Mouse (Mus musculus): ENCODE data around the gene Zcchc2. TPM values are rescaled to one million over a fixed set of nuclear protein-coding genes. Genes with fewer than 3 reads are reported as not detected.

The Zcchc2 gene
- polyA plus RNA-seq, 1 experiment from 2014 or later = 1.7 TPM

DNA sequence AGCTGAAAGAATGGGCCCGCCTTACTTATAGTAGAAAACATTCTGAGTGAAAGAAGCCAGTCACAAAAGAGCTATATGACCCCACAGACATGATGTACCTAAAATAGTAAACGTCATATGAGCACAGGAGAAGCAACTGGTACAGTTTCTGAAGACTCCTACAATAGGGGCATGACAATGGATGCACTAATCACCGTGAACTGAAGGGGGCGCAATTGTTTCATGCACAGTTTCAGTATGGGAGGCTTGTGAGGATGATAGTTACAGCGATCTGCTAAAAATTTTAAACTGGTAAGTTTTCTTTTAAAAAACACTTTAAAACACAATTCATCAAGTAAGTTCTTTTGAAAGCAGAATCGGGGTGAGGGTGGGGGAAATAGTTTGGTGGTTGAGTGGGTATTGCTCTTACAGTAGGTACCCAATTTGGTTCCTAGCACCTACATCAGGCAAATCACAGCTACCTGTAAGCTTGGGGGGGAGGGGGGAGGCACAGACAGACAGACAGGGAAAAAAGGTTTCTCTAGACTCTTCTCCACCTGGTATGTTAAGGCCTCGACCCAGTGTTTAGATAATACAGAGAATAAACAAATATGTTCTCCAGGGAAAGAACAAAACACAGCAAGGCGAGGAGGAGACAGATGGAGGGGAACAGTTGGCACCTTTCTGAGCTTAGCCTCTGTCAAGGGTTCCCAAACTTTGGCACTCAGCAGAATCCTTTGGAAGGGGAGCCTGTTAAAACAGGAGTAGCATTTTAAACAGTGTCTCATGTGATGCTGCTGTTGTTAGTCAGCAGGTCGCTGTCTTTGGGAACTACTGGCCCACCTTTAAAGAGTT, 81.2 kb downstream of the Zcchc2 start:
- H3K27me3 ChIP-seq (replicated peaks; ENCODE audit: insufficient read depth, low read length) = no peaks in the 10 kb centered on the region
- no peak overlapping the region for H3K27ac ChIP-seq (ENCODE audit: low read length)
- H3K9me3 ChIP-seq (ENCODE audit: low read length) = no peaks in the 10 kb centered on the region
- no peaks in the 10 kb centered on the region for H3K36me3 ChIP-seq (ENCODE audit: insufficient read depth, low read length)
- ATAC-seq = peak; percentile 66
- no peak overlapping the region for H3K9ac ChIP-seq (replicated peaks; ENCODE audit: low read depth)
- DNase-seq (ENCODE audit: low spot score) = peak; percentile 75
- WGBS = 11% methylated on average over 9 of the region's 9 CpGs
- no peak overlapping the region; the same call in 1 of the 2 replicates for H3K4me3 ChIP-seq (ENCODE audit: low read depth, low read length)
- H3K4me2 ChIP-seq (replicated peaks; ENCODE audit: low read depth, low read length) = 0 out of 2 replicates have a peak overlapping the region, but pooled peaks have one; percentile 3
- H3K4me1 ChIP-seq (ENCODE audit: insufficient read depth, low read depth, low read length) = peaks cover 5% of the 10 kb centered on the region
- TF ChIP-seq EP300 (IDR thresholded peaks at IDR 0.05) = no peak
- TF ChIP-seq CTCF (IDR thresholded peaks at IDR 0.05) = peak; percentile 98

DNA sequence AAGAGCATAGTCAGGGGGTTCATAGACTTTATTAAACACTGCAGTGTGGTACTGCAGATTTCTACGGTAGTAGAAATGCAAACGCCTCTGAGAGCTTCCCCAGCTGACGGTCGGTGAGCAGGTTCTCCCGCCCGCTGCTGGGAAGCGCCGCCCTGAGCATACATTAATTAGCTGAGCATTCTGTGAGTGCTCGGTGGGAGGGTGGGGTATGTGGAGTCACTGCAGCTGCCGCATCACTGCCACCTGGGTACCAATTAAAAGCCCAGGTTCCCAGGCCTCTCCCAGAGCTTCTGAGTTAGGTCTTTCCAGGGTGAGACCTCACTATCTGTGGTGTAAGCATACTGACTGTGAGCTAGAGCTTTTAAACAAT, 81.8 kb downstream of the Zcchc2 start:
- no peak for DNase-seq (ENCODE audit: low spot score)
- Histone ChIP-seq H3K4me1 (ENCODE audit: insufficient read depth, low read depth, low read length) (peaks cover 5% of the 10 kb centered on the region), H3K27ac (ENCODE audit: low read length) (no peak overlapping the region), H3K9me3 (ENCODE audit: low read length) (no peaks in the 10 kb centered on the region), H3K9ac (replicated peaks; ENCODE audit: low read depth) (no peak overlapping the region), H3K36me3 (ENCODE audit: insufficient read depth, low read length) (no peaks in the 10 kb centered on the region), H3K27me3 (replicated peaks; ENCODE audit: insufficient read depth, low read length) (no peaks in the 10 kb centered on the region), H3K4me3 (ENCODE audit: low read depth, low read length) (no peak overlapping the region; the same call in 1 of the 2 replicates), H3K4me2 (replicated peaks; ENCODE audit: low read depth, low read length) (0 out of 2 replicates have a peak overlapping the region, but pooled peaks have one; percentile 3)
- TF ChIP-seq CTCF (IDR thresholded peaks at IDR 0.05) (no peak), EP300 (IDR thresholded peaks at IDR 0.05) (no peak)
- ATAC-seq = no peak
- 13% methylated on average over 10 of the region's 10 CpGs for WGBS

DNA sequence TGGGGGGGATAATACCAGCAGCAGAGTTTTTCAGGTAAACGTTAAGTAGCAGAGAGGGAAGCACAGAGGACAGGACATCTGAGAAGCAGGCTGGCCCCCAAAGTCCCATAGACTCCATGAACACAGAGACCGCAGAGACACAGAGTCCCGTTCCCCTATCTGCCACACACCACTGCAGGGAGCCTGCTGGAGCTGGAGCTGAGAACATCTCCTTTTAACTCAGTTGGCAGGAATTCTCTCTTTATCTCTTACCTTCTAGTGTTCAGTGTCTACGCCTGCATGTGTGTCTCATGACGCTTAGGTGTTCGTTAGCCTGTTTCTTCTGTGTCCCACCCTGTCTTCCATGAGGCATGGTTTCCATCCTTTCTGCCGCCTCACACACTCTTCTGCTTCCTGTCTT, 83.0 kb downstream of the Zcchc2 start:
- WGBS = 81% methylated on average over 7 of the region's 7 CpGs
- H3K36me3 ChIP-seq (ENCODE audit: insufficient read depth, low read length) = no peaks in the 10 kb centered on the region
- no peak overlapping the region for H3K4me2 ChIP-seq (replicated peaks; ENCODE audit: low read depth, low read length)
- no peak overlapping the region for H3K9ac ChIP-seq (replicated peaks; ENCODE audit: low read depth)
- DNase-seq (ENCODE audit: low spot score) (no peak), ATAC-seq (no peak)
- no peaks in the 10 kb centered on the region for H3K9me3 ChIP-seq (ENCODE audit: low read length)
- H3K27ac ChIP-seq (ENCODE audit: low read length) = no peak overlapping the region
- H3K4me1 ChIP-seq (ENCODE audit: insufficient read depth, low read depth, low read length) = peaks cover 5% of the 10 kb centered on the region
- H3K27me3 ChIP-seq (replicated peaks; ENCODE audit: insufficient read depth, low read length) = no peaks in the 10 kb centered on the region
- TF ChIP-seq CTCF (IDR thresholded peaks at IDR 0.05) (no peak), EP300 (IDR thresholded peaks at IDR 0.05) (no peak)
- no peak overlapping the region for H3K4me3 ChIP-seq (ENCODE audit: low read depth, low read length)

DNA sequence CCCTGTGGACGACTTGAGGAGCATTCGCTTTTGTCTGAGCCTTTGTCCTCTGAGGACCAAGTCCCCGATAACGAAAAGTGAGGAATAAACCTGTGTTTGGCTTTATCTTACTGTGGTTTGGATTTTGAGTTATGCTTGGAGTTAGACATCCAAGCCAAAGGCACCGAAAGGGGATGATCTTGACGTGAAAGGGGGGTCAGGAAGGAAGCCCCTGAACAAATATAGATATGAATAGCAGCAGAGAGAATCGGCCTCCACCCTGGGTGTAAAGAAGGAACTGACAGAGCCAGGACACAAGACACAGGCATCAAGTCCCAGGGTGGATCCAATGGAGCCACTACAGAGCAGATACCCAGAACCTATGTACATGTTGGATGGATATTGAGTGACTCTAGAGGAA, 83.9 kb downstream of the Zcchc2 start:
- no peak overlapping the region for H3K4me2 ChIP-seq (replicated peaks; ENCODE audit: low read depth, low read length)
- H3K36me3 ChIP-seq (ENCODE audit: insufficient read depth, low read length) = no peaks in the 10 kb centered on the region
- ATAC-seq = peak; percentile 37; the same call in 1 of the 2 replicates
- H3K27me3 ChIP-seq (replicated peaks; ENCODE audit: insufficient read depth, low read length) = no peaks in the 10 kb centered on the region
- no peak overlapping the region for H3K4me3 ChIP-seq (ENCODE audit: low read depth, low read length)
- 64% methylated on average over 7 of the region's 7 CpGs for WGBS
- TF ChIP-seq CTCF (IDR thresholded peaks at IDR 0.05) (no peak), EP300 (IDR thresholded peaks at IDR 0.05) (peak; percentile 85)
- 0 out of 2 replicates have a peak overlapping the region, but pooled peaks have one; percentile 4 for H3K27ac ChIP-seq (ENCODE audit: low read length)
- peaks cover 5% of the 10 kb centered on the region for H3K4me1 ChIP-seq (ENCODE audit: insufficient read depth, low read depth, low read length)
- peak; percentile 25 for DNase-seq (ENCODE audit: low spot score)
- H3K9me3 ChIP-seq (ENCODE audit: low read length) = no peaks in the 10 kb centered on the region
- no peak overlapping the region for H3K9ac ChIP-seq (replicated peaks; ENCODE audit: low read depth)

DNA sequence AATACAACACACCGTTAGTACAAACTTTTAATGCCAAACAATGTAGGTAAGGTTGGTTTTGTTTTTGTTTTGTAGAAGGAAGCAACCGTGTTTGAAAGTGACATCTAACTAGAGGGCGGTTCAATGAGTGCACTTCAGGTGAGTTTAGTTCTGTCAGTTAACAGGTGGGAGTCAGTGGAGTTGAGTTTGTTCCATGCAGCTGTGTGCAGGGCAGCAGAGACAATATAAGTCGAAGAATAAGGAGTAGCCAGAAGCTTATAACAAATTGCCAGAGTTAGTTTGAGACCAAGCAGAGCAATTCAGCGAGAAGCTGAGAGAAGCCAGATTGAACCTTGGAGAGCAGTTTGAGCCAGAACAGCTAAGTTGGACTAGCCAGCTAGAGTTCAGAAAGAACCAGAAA, 84.5 kb downstream of the Zcchc2 start:
- Histone ChIP-seq H3K4me1 (ENCODE audit: insufficient read depth, low read depth, low read length) (peaks cover 5% of the 10 kb centered on the region), H3K36me3 (ENCODE audit: insufficient read depth, low read length) (no peaks in the 10 kb centered on the region), H3K4me3 (ENCODE audit: low read depth, low read length) (no peak overlapping the region), H3K9ac (replicated peaks; ENCODE audit: low read depth) (no peak overlapping the region), H3K27ac (ENCODE audit: low read length) (0 out of 2 replicates have a peak overlapping the region, but pooled peaks have one; percentile 4), H3K4me2 (replicated peaks; ENCODE audit: low read depth, low read length) (no peak overlapping the region), H3K9me3 (ENCODE audit: low read length) (no peaks in the 10 kb centered on the region), H3K27me3 (replicated peaks; ENCODE audit: insufficient read depth, low read length) (no peaks in the 10 kb centered on the region)
- WGBS = 82% methylated on average over 5 of the region's 5 CpGs
- no peak for ATAC-seq
- TF ChIP-seq CTCF (IDR thresholded peaks at IDR 0.05) = no peak
- no peak for TF ChIP-seq EP300 (IDR thresholded peaks at IDR 0.05)
- DNase-seq (ENCODE audit: low spot score) = no peak

DNA sequence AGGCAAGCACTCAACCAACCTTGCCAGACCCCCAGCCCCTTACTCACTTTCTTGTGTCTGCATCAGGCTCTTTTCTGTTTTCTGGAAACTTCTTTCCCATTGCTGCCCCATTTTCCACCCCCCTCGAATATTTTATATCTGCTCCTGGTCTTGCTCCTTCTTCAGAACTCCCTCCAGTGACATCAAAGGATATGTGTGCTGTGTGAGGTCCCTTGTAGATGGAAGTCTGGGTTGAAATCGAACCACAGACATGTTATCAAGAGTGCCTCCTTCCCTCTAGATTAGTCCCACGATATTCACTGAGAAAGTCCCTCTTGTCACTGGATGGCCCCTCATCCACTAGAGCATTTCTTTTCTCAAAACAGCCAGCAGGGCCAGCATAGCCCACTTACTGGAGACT, 86.4 kb downstream of the Zcchc2 start:
- TF ChIP-seq CTCF (IDR thresholded peaks at IDR 0.05) = no peak
- TF ChIP-seq EP300 (IDR thresholded peaks at IDR 0.05) = no peak

More for the DNA sequence above, 86.4 kb downstream of the Zcchc2 start:
- H3K27ac ChIP-seq (ENCODE audit: low read length) = peak overlapping the region; percentile 66; the same call in 1 of the 2 replicates
- no peaks in the 10 kb centered on the region for H3K36me3 ChIP-seq (ENCODE audit: insufficient read depth, low read length)
- no peak overlapping the region for H3K4me2 ChIP-seq (replicated peaks; ENCODE audit: low read depth, low read length)
- no peak overlapping the region for H3K4me3 ChIP-seq (ENCODE audit: low read depth, low read length)
- no peaks in the 10 kb centered on the region for H3K9me3 ChIP-seq (ENCODE audit: low read length)
- no peak; the same call in 1 of the 2 replicates for ATAC-seq
- H3K9ac ChIP-seq (replicated peaks; ENCODE audit: low read depth) = no peak overlapping the region
- DNase-seq (ENCODE audit: low spot score) = no peak
- WGBS = 85% methylated on average over 3 of the region's 3 CpGs
- no peaks in the 10 kb centered on the region for H3K27me3 ChIP-seq (replicated peaks; ENCODE audit: insufficient read depth, low read length)
- peaks cover 3% of the 10 kb centered on the region for H3K4me1 ChIP-seq (ENCODE audit: insufficient read depth, low read depth, low read length)

Measured in lung, postnatal 0 days (tissue).